Mouse (Mus musculus): ENCODE measurements around the gene Haus4.

GRCm38 (mm10) chr14:54582536-54582935, 28.1 kb upstream of the Haus4 start:
- no peak for TF ChIP-seq CTCF (IDR thresholded peaks at IDR 0.05; ENCODE audit: low read depth)
- no peak for TF ChIP-seq EP300 (optimal IDR thresholded peaks at IDR 0.05)

Measured in stomach, postnatal 0 days (tissue).